13 mouse cellular contexts compared by ENCODE assay signal in genomic region chr11:115737608-115738208, GRCm38 (mm10). TPM values are rescaled to one million over a fixed set of nuclear protein-coding genes. Genes with fewer than 3 reads are reported as not detected.
DNase-seq lines count a peak whose midpoint lies in the region; ATAC-seq and TF ChIP-seq lines count a peak whose summit lies in the region.
"Had no signal": no experiment of that assay in that cellular context is flagged by ENCODE, and none has a peak within 500 bp of the region (broad histone marks: within the 10 kb centered on the region; RNA-seq: fewer than 3 reads in every experiment).

No protein-coding gene starts in this region.

- no peak for TF ChIP-seq EP300 in heart, adult 2 months (IDR thresholded peaks at IDR 0.05; ENCODE audit: insufficient read depth, low read depth, low read length)
- TF ChIP-seq EP300 in lung, postnatal 0 days (IDR thresholded peaks at IDR 0.05) = no peak

- DNase-seq in heart, adult 2 months = no peak
- DNase-seq in midbrain, embryonic 10.5 days (ENCODE audit: low spot score) = peak; percentile 75
- no peak for DNase-seq in lung, postnatal 0 days (ENCODE audit: low spot score)
- no peak for DNase-seq in kidney, postnatal 36 days
- DNase-seq: cerebellum, postnatal 14 days; kidney, adult 9 months; liver, postnatal 0 days; right cerebral cortex, adult 18-20 months; thymus, adult 2 months had no signal

- ATAC-seq in heart, embryonic 11.5 days (replicated peaks; ENCODE audit: insufficient number of reproducible peaks, low FRiP score, low TSS enrichment) = no peak
- no peak for ATAC-seq in midbrain, embryonic 15.5 days (replicated peaks)
- peak; percentile 32; the same call in 1 of the 2 replicates for ATAC-seq in hindbrain, embryonic 13.5 days (ENCODE audit: low FRiP score)
- no peak for ATAC-seq in neural tube, embryonic 13.5 days (ENCODE audit: low read depth)
- ATAC-seq in lung, postnatal 0 days = no peak
- ATAC-seq: liver, postnatal 0 days had no signal

- intact Hi-C loops in heart, adult 2 months (cut with DNase I) = loop anchor here (5.0 kb wide), 1 partner anchor 40 kb away; no protein-coding TSS in a partner anchor

- 0 out of 2 replicates have a peak, but pooled peaks have one; percentile 7 for TF ChIP-seq CTCF in heart, adult 2 months (IDR thresholded peaks at IDR 0.05)
- TF ChIP-seq CTCF in lung, postnatal 0 days (IDR thresholded peaks at IDR 0.05) = no peak

- no peak overlapping the region; the same call in 1 of the 2 replicates for H3K27ac ChIP-seq in heart, adult 2 months
- no peak overlapping the region for H3K27ac ChIP-seq in heart, embryonic 11.5 days (ENCODE audit: low read depth, low read length)
- peak overlapping the region; percentile 85 for H3K27ac ChIP-seq in midbrain, embryonic 10.5 days (replicated peaks)
- H3K27ac ChIP-seq in midbrain, embryonic 15.5 days = no peak overlapping the region
- peak overlapping the region; percentile 44 for H3K27ac ChIP-seq in hindbrain, embryonic 13.5 days
- 0 out of 2 replicates have a peak overlapping the region, but pooled peaks have one; percentile 0 for H3K27ac ChIP-seq in neural tube, embryonic 13.5 days (replicated peaks)
- no peak overlapping the region for H3K27ac ChIP-seq in lung, postnatal 0 days (ENCODE audit: low read length)

- no peak overlapping the region for H3K4me3 ChIP-seq in heart, adult 2 months
- H3K4me3 ChIP-seq in heart, embryonic 11.5 days (ENCODE audit: low read depth, low read length) = no peak overlapping the region
- no peak overlapping the region for H3K4me3 ChIP-seq in midbrain, embryonic 10.5 days
- no peak overlapping the region for H3K4me3 ChIP-seq in midbrain, embryonic 15.5 days
- no peak overlapping the region for H3K4me3 ChIP-seq in hindbrain, embryonic 13.5 days
- H3K4me3 ChIP-seq in neural tube, embryonic 13.5 days = no peak overlapping the region
- no peak overlapping the region for H3K4me3 ChIP-seq in lung, postnatal 0 days (ENCODE audit: low read depth, low read length)

- WGBS in heart, adult 2 months = 77% methylated on average over 10 of the region's 10 CpGs
- WGBS in heart, embryonic 11.5 days (ENCODE audit: insufficient replicate concordance) = 63% methylated on average over 10 of the region's 10 CpGs
- 36% methylated on average over 10 of the region's 10 CpGs for WGBS in midbrain, embryonic 10.5 days
- 19% methylated on average over 10 of the region's 10 CpGs for WGBS in midbrain, embryonic 15.5 days
- WGBS in hindbrain, embryonic 13.5 days = 22% methylated on average over 10 of the region's 10 CpGs
- 26% methylated on average over 10 of the region's 10 CpGs for WGBS in neural tube, embryonic 13.5 days
- WGBS in lung, postnatal 0 days = 73% methylated on average over 10 of the region's 10 CpGs

- H3K9me3 ChIP-seq in heart, embryonic 11.5 days (replicated peaks; ENCODE audit: control insufficient read depth, low read length) = no peaks in the 10 kb centered on the region
- H3K9me3 ChIP-seq in midbrain, embryonic 10.5 days (replicated peaks) = no peaks in the 10 kb centered on the region
- no peaks in the 10 kb centered on the region for H3K9me3 ChIP-seq in midbrain, embryonic 15.5 days
- H3K9me3 ChIP-seq in hindbrain, embryonic 13.5 days = no peaks in the 10 kb centered on the region
- H3K9me3 ChIP-seq in neural tube, embryonic 13.5 days = no peaks in the 10 kb centered on the region
- no peaks in the 10 kb centered on the region for H3K9me3 ChIP-seq in lung, postnatal 0 days (ENCODE audit: low read length)

- no peaks in the 10 kb centered on the region for H3K36me3 ChIP-seq in heart, adult 2 months (ENCODE audit: control insufficient read depth, insufficient read depth, low read length)
- H3K36me3 ChIP-seq in heart, embryonic 11.5 days (ENCODE audit: control insufficient read depth, insufficient read depth, low read length) = no peaks in the 10 kb centered on the region
- H3K36me3 ChIP-seq in midbrain, embryonic 10.5 days = no peaks in the 10 kb centered on the region
- H3K36me3 ChIP-seq in midbrain, embryonic 15.5 days (replicated peaks) = no peaks in the 10 kb centered on the region
- H3K36me3 ChIP-seq in hindbrain, embryonic 13.5 days = no peaks in the 10 kb centered on the region
- no peaks in the 10 kb centered on the region for H3K36me3 ChIP-seq in neural tube, embryonic 13.5 days
- H3K36me3 ChIP-seq in lung, postnatal 0 days (ENCODE audit: insufficient read depth, low read length) = no peaks in the 10 kb centered on the region

- no peak for TF ChIP-seq POLR2A in heart, adult 2 months (IDR thresholded peaks at IDR 0.05; ENCODE audit: insufficient read depth, low read depth, low read length)

- no peaks in the 10 kb centered on the region for H3K79me2 ChIP-seq in heart, adult 2 months (replicated peaks; ENCODE audit: control insufficient read depth, insufficient read depth, low read length)

- H3K27me3 ChIP-seq in heart, adult 2 months (ENCODE audit: control insufficient read depth, insufficient read depth, low read length) = no peaks in the 10 kb centered on the region
- H3K27me3 ChIP-seq in heart, embryonic 11.5 days (ENCODE audit: control insufficient read depth, insufficient read depth, low read length) = no peaks in the 10 kb centered on the region
- H3K27me3 ChIP-seq in midbrain, embryonic 10.5 days (ENCODE audit: low read depth, poor library complexity, severe bottlenecking) = no peaks in the 10 kb centered on the region
- no peaks in the 10 kb centered on the region for H3K27me3 ChIP-seq in midbrain, embryonic 15.5 days (replicated peaks)
- no peaks in the 10 kb centered on the region for H3K27me3 ChIP-seq in hindbrain, embryonic 13.5 days
- no peaks in the 10 kb centered on the region for H3K27me3 ChIP-seq in neural tube, embryonic 13.5 days
- H3K27me3 ChIP-seq in lung, postnatal 0 days (replicated peaks; ENCODE audit: insufficient read depth, low read length) = no peaks in the 10 kb centered on the region

- H3K4me1 ChIP-seq in heart, adult 2 months (ENCODE audit: control insufficient read depth, insufficient read depth, low read length) = no peaks in the 10 kb centered on the region; the same call in none of the 2 replicates
- H3K4me1 ChIP-seq in heart, embryonic 11.5 days (ENCODE audit: control insufficient read depth, insufficient read depth, low read length) = peaks cover 19% of the 10 kb centered on the region
- H3K4me1 ChIP-seq in midbrain, embryonic 10.5 days = peaks cover 25% of the 10 kb centered on the region
- H3K4me1 ChIP-seq in midbrain, embryonic 15.5 days = no peaks in the 10 kb centered on the region
- peaks cover 19% of the 10 kb centered on the region for H3K4me1 ChIP-seq in hindbrain, embryonic 13.5 days (replicated peaks)
- peaks cover 13% of the 10 kb centered on the region; the same call in 1 of the 2 replicates for H3K4me1 ChIP-seq in neural tube, embryonic 13.5 days (replicated peaks)
- no peaks in the 10 kb centered on the region for H3K4me1 ChIP-seq in lung, postnatal 0 days (ENCODE audit: insufficient read depth, low read depth, low read length)

- H3K4me2 ChIP-seq in heart, embryonic 11.5 days = no peak overlapping the region
- H3K4me2 ChIP-seq in midbrain, embryonic 15.5 days = no peak overlapping the region
- no peak overlapping the region for H3K4me2 ChIP-seq in hindbrain, embryonic 13.5 days
- no peak overlapping the region for H3K4me2 ChIP-seq in neural tube, embryonic 13.5 days
- no peak overlapping the region for H3K4me2 ChIP-seq in lung, postnatal 0 days (replicated peaks; ENCODE audit: low read depth, low read length)

- H3K9ac ChIP-seq in heart, adult 2 months (ENCODE audit: low read depth, low read length) = no peak overlapping the region
- no peak overlapping the region for H3K9ac ChIP-seq in heart, embryonic 11.5 days (ENCODE audit: low read depth, low read length)
- no peak overlapping the region for H3K9ac ChIP-seq in midbrain, embryonic 15.5 days
- H3K9ac ChIP-seq in hindbrain, embryonic 13.5 days = no peak overlapping the region
- no peak overlapping the region for H3K9ac ChIP-seq in neural tube, embryonic 13.5 days
- H3K9ac ChIP-seq in lung, postnatal 0 days (replicated peaks; ENCODE audit: low read depth) = no peak overlapping the region
- H3K9ac ChIP-seq: liver, postnatal 0 days had no signal

RNA-seq across cellular contexts. Expression of gene Tmem94, which starts 27.5 kb away (rescaled TPM):
- 100 to 1,000 TPM in 1 of 2 experiments, 10 to 100 TPM in 1; 99.5 to 103 TPM for total RNA-seq in heart, adult 2 months (2021)
- polyA plus RNA-seq in heart, adult 2 months (2012; rRNA removed) = 125 and 135 TPM in 2 replicates
- 22.9 and 25.1 TPM in 2 replicates for polyA plus RNA-seq in heart, embryonic 11.5 days (2014; fragmentation: Nextera tagmentation; extraction: Ambion mirVana)
- 39.6 and 45.2 TPM in 2 replicates for polyA plus RNA-seq in midbrain, embryonic 10.5 days (2016; fragmentation: Nextera tagmentation; extraction: Ambion mirVana)
- 28.4 and 31.0 TPM in 2 replicates for polyA plus RNA-seq in midbrain, embryonic 15.5 days (2015; fragmentation: Nextera tagmentation; extraction: Ambion mirVana)
- 30.9 TPM in 2 replicates for polyA plus RNA-seq in hindbrain, embryonic 13.5 days (2015; fragmentation: Nextera tagmentation; extraction: Ambion mirVana)
- polyA plus RNA-seq in neural tube, embryonic 13.5 days (2015; fragmentation: Nextera tagmentation; extraction: Ambion mirVana) = 25.4 and 25.8 TPM in 2 replicates
- polyA plus RNA-seq in lung, postnatal 0 days (2015; fragmentation: Nextera tagmentation; extraction: Ambion mirVana) = 17.0 and 19.4 TPM in 2 replicates

RNA-seq across cellular contexts. Expression of gene Grb2, which starts 29.3 kb away (rescaled TPM):
- 100 to 1,000 TPM; 107 to 109 TPM for total RNA-seq in heart, adult 2 months (2021)
- 52.0 and 73.2 TPM in 2 replicates for polyA plus RNA-seq in heart, adult 2 months (2012; rRNA removed)
- 42.7 and 56.3 TPM in 2 replicates for polyA plus RNA-seq in heart, embryonic 11.5 days (2014; fragmentation: Nextera tagmentation; extraction: Ambion mirVana)
- 81.7 and 88.3 TPM in 2 replicates for polyA plus RNA-seq in midbrain, embryonic 10.5 days (2016; fragmentation: Nextera tagmentation; extraction: Ambion mirVana)
- polyA plus RNA-seq in midbrain, embryonic 15.5 days (2015; fragmentation: Nextera tagmentation; extraction: Ambion mirVana) = 173 and 176 TPM in 2 replicates
- 184 and 196 TPM in 2 replicates for polyA plus RNA-seq in hindbrain, embryonic 13.5 days (2015; fragmentation: Nextera tagmentation; extraction: Ambion mirVana)
- polyA plus RNA-seq in neural tube, embryonic 13.5 days (2015; fragmentation: Nextera tagmentation; extraction: Ambion mirVana) = 189 and 191 TPM in 2 replicates
- polyA plus RNA-seq in lung, postnatal 0 days (2015; fragmentation: Nextera tagmentation; extraction: Ambion mirVana) = 62.8 and 75.9 TPM in 2 replicates

Comparison
In these comparisons a context has a peak if more than half of its experiments do, and no peak if none do; other contexts are left out.
1. H3K27ac ChIP-seq: peak in midbrain, embryonic 10.5 days (single experiment), hindbrain, embryonic 13.5 days (single experiment) and neural tube, embryonic 13.5 days (single experiment); none in heart, adult 2 months (single experiment), heart, embryonic 11.5 days (single experiment), midbrain, embryonic 15.5 days (single experiment) and lung, postnatal 0 days (single experiment).